Mouse (Mus musculus): Measurements from ENCODE around the gene Nat8f4. TPM values are rescaled to one million over a fixed set of nuclear protein-coding genes. Genes with fewer than 3 reads are reported as not detected.
"Not testable (repeated sequence)": the region's sequence is repeated elsewhere in the genome, so short reads cannot be mapped to it uniquely, and the experiment has no call there.

The Nat8f4 gene
- polyA plus RNA-seq, 1 experiment from 2014 or later = 0.36 TPM

GRCm38 (mm10) chr6:85867726-85868690 lies 36.7 kb downstream of the Nat8f4 start:
- no peak overlapping the region for H3K4me3 ChIP-seq (ENCODE audit: inconsistent target)
- H3K79me2 ChIP-seq (ENCODE audit: inconsistent target) = no peaks in the 10 kb centered on the region
- no peak overlapping the region for H3K27ac ChIP-seq
- 39% methylated on average over 8 of the region's 8 CpGs for WGBS (ENCODE audit: missing documents)
- H3K36me3 ChIP-seq (ENCODE audit: inconsistent target) = no peaks in the 10 kb centered on the region

GRCm38 (mm10) chr6:85866995-85867394 lies 37.7 kb downstream of the Nat8f4 start:
- H3K4me3 ChIP-seq (ENCODE audit: inconsistent target); H3K27ac ChIP-seq; H3K36me3 ChIP-seq (ENCODE audit: inconsistent target); H3K79me2 ChIP-seq (ENCODE audit: inconsistent target): not testable (repeated sequence)
- WGBS (ENCODE audit: missing documents) = no CpG with 5 or more reads among the region's 1 CpGs

GRCm38 (mm10) chr6:85866166-85866565 lies 38.5 kb downstream of the Nat8f4 start:
- H3K4me3 ChIP-seq (ENCODE audit: inconsistent target); H3K27ac ChIP-seq; H3K79me2 ChIP-seq (ENCODE audit: inconsistent target); H3K36me3 ChIP-seq (ENCODE audit: inconsistent target): not testable (repeated sequence)
- WGBS (ENCODE audit: missing documents) = 89% methylated on average over 3 of the region's 3 CpGs

GRCm38 (mm10) chr6:85864900-85865639 lies 39.6 kb downstream of the Nat8f4 start:
- not testable (repeated sequence) for H3K36me3 ChIP-seq (ENCODE audit: inconsistent target); H3K4me3 ChIP-seq (ENCODE audit: inconsistent target); H3K27ac ChIP-seq; H3K79me2 ChIP-seq (ENCODE audit: inconsistent target)
- WGBS (ENCODE audit: missing documents) = 81% methylated on average over 4 of the region's 7 CpGs

GRCm38 (mm10) chr6:85863840-85864239 lies 40.8 kb downstream of the Nat8f4 start:
- WGBS (ENCODE audit: missing documents) = 85% methylated on average over 2 of the region's 2 CpGs
- Histone ChIP-seq H3K4me3 (ENCODE audit: inconsistent target) (no peak overlapping the region), H3K27ac (no peak overlapping the region), H3K79me2 (ENCODE audit: inconsistent target) (no peaks in the 10 kb centered on the region), H3K36me3 (ENCODE audit: inconsistent target) (no peaks in the 10 kb centered on the region)

- no peak overlapping the region for H3K27ac ChIP-seq
- no peaks in the 10 kb centered on the region for H3K79me2 ChIP-seq (ENCODE audit: inconsistent target)
- 88% methylated on average over 2 of the region's 2 CpGs for WGBS (ENCODE audit: missing documents)
- no peak overlapping the region for H3K4me3 ChIP-seq (ENCODE audit: inconsistent target)
- H3K36me3 ChIP-seq (ENCODE audit: inconsistent target) = no peaks in the 10 kb centered on the region
These were observed 41.5 kb downstream of the Nat8f4 start for GRCm38 (mm10) chr6:85863136-85863535.

- Histone ChIP-seq H3K27ac (no peak overlapping the region), H3K36me3 (ENCODE audit: inconsistent target) (no peaks in the 10 kb centered on the region), H3K79me2 (ENCODE audit: inconsistent target) (no peaks in the 10 kb centered on the region), H3K4me3 (ENCODE audit: inconsistent target) (no peak overlapping the region)
- 81% methylated on average over 3 of the region's 3 CpGs for WGBS (ENCODE audit: missing documents)
These were observed 42.1 kb downstream of the Nat8f4 start for GRCm38 (mm10) chr6:85862565-85862964.

- WGBS (ENCODE audit: missing documents) = 90% methylated on average over 3 of the region's 3 CpGs
- Histone ChIP-seq H3K27ac (no peak overlapping the region), H3K79me2 (ENCODE audit: inconsistent target) (no peaks in the 10 kb centered on the region), H3K36me3 (ENCODE audit: inconsistent target) (no peaks in the 10 kb centered on the region), H3K4me3 (ENCODE audit: inconsistent target) (no peak overlapping the region)
These were observed 43.4 kb downstream of the Nat8f4 start for GRCm38 (mm10) chr6:85861247-85861646.

GRCm38 (mm10) chr6:85856194-85856678 lies 48.4 kb downstream of the Nat8f4 start:
- H3K36me3 ChIP-seq (ENCODE audit: inconsistent target) = no peaks in the 10 kb centered on the region
- H3K79me2 ChIP-seq (ENCODE audit: inconsistent target) = no peaks in the 10 kb centered on the region
- no peak overlapping the region for H3K4me3 ChIP-seq (ENCODE audit: inconsistent target)
- WGBS (ENCODE audit: missing documents) = 100% methylated on average over 1 of the region's 1 CpGs
- H3K27ac ChIP-seq = no peak overlapping the region

- no peak overlapping the region for H3K4me3 ChIP-seq (ENCODE audit: inconsistent target)
- H3K79me2 ChIP-seq (ENCODE audit: inconsistent target) = no peaks in the 10 kb centered on the region
- no peaks in the 10 kb centered on the region for H3K36me3 ChIP-seq (ENCODE audit: inconsistent target)
- 90% methylated on average over 3 of the region's 3 CpGs for WGBS (ENCODE audit: missing documents)
- no peak overlapping the region for H3K27ac ChIP-seq
These were observed 51.2 kb downstream of the Nat8f4 start for GRCm38 (mm10) chr6:85853481-85853880.

- Histone ChIP-seq H3K79me2 (ENCODE audit: inconsistent target) (no peaks in the 10 kb centered on the region), H3K4me3 (ENCODE audit: inconsistent target) (no peak overlapping the region), H3K36me3 (ENCODE audit: inconsistent target) (no peaks in the 10 kb centered on the region), H3K27ac (no peak overlapping the region)
- WGBS (ENCODE audit: missing documents) = 41% methylated on average over 7 of the region's 7 CpGs
These were observed 53.5 kb downstream of the Nat8f4 start for GRCm38 (mm10) chr6:85851062-85851773.

GRCm38 (mm10) chr6:85849240-85849639 lies 55.4 kb downstream of the Nat8f4 start:
- no peak overlapping the region for H3K27ac ChIP-seq
- 76% methylated on average over 2 of the region's 2 CpGs for WGBS (ENCODE audit: missing documents)
- H3K36me3 ChIP-seq (ENCODE audit: inconsistent target) = no peaks in the 10 kb centered on the region
- H3K79me2 ChIP-seq (ENCODE audit: inconsistent target) = no peaks in the 10 kb centered on the region
- no peak overlapping the region for H3K4me3 ChIP-seq (ENCODE audit: inconsistent target)

Measured in macrophage (primary cell).